Mouse (Mus musculus) forebrain, postnatal 0 days (tissue): ENCODE results near the gene Pck2. TPM values are rescaled to one million over a fixed set of nuclear protein-coding genes. Genes with fewer than 3 reads are reported as not detected.

Experiments used
- ATAC-seq: fragments of 200-750 bp; cut with Nextera tagmentation; 2 replicates; pipeline ENCODE4 v1.8.0; 2017; ENCODE audit warnings: mild to moderate bottlenecking, moderate library complexity
- DNase-seq: peaks from one replicate; pipeline ENCODE4 v3.0.0-alpha.2; 2015
- H3K27ac ChIP-seq: fragments of 300-500 bp; sonication (generic); 2 replicates; pipeline ENCODE4 v1.5.1; 2014; ENCODE audit warnings: low read depth, mild to moderate bottlenecking, antibody characterized with exemption, low read length, moderate library complexity, mixed read lengths
- H3K27me3 ChIP-seq: fragments of 300-500 bp; sonication (generic); 2 replicates; pipeline ENCODE4 v1.6.1; 2014; ENCODE audit warnings: mild to moderate bottlenecking, low read length, mixed read lengths; ENCODE audit not compliant: insufficient read depth
- H3K36me3 ChIP-seq: fragments of 300-500 bp; sonication (generic); 2 replicates; pipeline ENCODE4 v1.6.1; 2014; ENCODE audit warnings: mild to moderate bottlenecking, moderate library complexity; ENCODE audit not compliant: insufficient read depth
- H3K4me1 ChIP-seq: fragments of 300-500 bp; sonication (generic); 2 replicates; pipeline ENCODE4 v1.6.1; 2014; ENCODE audit warnings: antibody characterized with exemption; ENCODE audit not compliant: insufficient read depth
- H3K4me2 ChIP-seq: fragments of 300-500 bp; sonication (generic); 2 replicates; pipeline ENCODE4 v1.6.1; 2014; ENCODE audit warnings: low read depth, mild to moderate bottlenecking, moderate library complexity
- H3K4me3 ChIP-seq: fragments of 300-500 bp; sonication (generic); 2 replicates; pipeline ENCODE4 v1.5.1; 2014; ENCODE audit warnings: low read depth, low read length, mixed read lengths
- H3K9ac ChIP-seq: fragments of 300-500 bp; sonication (generic); 2 replicates; pipeline ENCODE4 v1.6.1; 2014; ENCODE audit warnings: mild to moderate bottlenecking
- H3K9me3 ChIP-seq: fragments of 300-500 bp; sonication (generic); 2 replicates; pipeline ENCODE4 v1.6.1; 2016; ENCODE audit warnings: low read length
- CTCF ChIP-seq: sonication (generic); IDR thresholded peaks from 2 replicates; pipeline ENCODE4 v1.5.1; 2016; ENCODE audit warnings: antibody characterized with exemption, control low read depth, low read depth
- WGBS: fragments of 180-500 bp; shearing (Covaris S2); extraction: QIAGEN DNeasy Blood & Tissue Kit; methylation state at CpG from one replicate; pipeline ENCODE4 v1.1.7; 2014; 5-methylcytosine and 5-hydroxymethylcytosine counted together
- polyA plus RNA-seq: library from polyadenylated mRNA; unstranded; fragments of >200 nt; fragmentation: Nextera tagmentation; extraction: Ambion mirVana; gene quantifications from 2 replicates; pipeline ENCODE4 v1.2.1, GENCODE M21; 2015
- total RNA-seq: library from RNA; depleted of rRNA; stranded (reverse); fragments of >200 nt; gene quantifications from 2 replicates; pipeline ENCODE4 v1.2.3, GENCODE M21; 2014

Pck2 gene
- total and polyA plus RNA-seq, 2 experiments from 2014 or later, result 12.5 to 23.6 TPM

DNA sequence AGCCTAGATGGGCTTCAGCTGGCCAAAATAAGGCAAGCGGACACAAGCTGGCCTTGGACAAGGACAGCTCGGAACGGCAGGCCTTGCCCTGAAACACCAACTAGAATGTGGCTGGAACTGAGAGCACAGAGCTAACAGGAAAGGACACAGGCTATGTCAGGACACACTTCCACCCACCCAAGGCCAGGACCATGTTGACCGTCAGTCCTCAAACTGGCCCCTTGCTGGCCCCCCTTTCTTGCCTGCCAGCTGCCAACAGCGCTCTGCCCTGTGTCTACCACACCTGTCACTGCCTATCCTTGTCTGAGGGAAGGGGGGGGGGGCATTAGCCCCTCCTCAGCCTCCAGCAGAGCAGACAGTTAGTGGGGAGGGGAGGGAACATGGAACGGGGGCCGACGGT lies 35.2 kb downstream of the Pck2 start, which contains the start of gene Fitm1:
Fitm1 (plus strand) TSS at position 316 of the 400 bp plus-strand sequence.
- 81% methylated on average over 8 of the region's 8 CpGs for WGBS
- no peak within 1 kb of the TSS for H3K4me2 ChIP-seq
- H3K4me3 ChIP-seq, result no peak within 1 kb of the TSS
- TF ChIP-seq CTCF, result no peak
- peaks cover 6% of the 10 kb centered on the region; the same call in 1 of the 2 replicates for H3K36me3 ChIP-seq
- H3K9ac ChIP-seq, result no peak within 1 kb of the TSS
- H3K27me3 ChIP-seq, result no peaks in the 10 kb centered on the region
- no peak within 1 kb of the TSS for H3K27ac ChIP-seq
- H3K9me3 ChIP-seq, result no peaks in the 10 kb centered on the region
- ATAC-seq (no peak), DNase-seq (no peak)
- no peaks in the 10 kb centered on the region; the same call in 1 of the 2 replicates for H3K4me1 ChIP-seq

- WGBS, result 81% methylated on average over 13 of the region's 13 CpGs
- no peak for TF ChIP-seq CTCF
- ATAC-seq, result no peak
Measured at GRCm38 (mm10) chr14:55575711-55576110, 35.6 kb downstream of the Pck2 start.

DNA sequence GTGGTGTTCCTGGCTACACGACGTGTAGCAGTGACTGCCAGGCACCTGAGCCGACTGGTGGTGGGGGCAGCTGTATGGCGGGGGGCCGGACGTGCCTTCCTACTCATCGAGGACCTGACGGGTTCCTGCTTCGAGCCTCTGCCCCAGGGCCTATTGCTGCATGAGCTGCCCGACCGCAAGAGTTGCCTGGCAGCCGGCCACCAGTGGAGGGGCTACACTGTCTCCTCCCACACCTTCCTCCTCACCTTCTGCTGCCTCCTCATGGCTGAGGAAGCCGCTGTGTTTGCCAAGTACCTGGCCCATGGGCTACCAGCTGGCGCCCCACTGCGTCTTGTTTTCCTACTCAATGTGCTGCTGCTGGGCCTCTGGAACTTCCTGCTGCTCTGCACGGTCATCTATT lies 36.3 kb downstream of the Pck2 start:
- Histone ChIP-seq H3K9me3 (no peaks in the 10 kb centered on the region), H3K27me3 (no peaks in the 10 kb centered on the region), H3K4me1 (no peaks in the 10 kb centered on the region; the same call in 1 of the 2 replicates), H3K4me3 (no peak overlapping the region), H3K27ac (no peak overlapping the region), H3K36me3 (peaks cover 14% of the 10 kb centered on the region), H3K9ac (no peak overlapping the region), H3K4me2 (no peak overlapping the region)
- no peak for TF ChIP-seq CTCF
- ATAC-seq (no peak), DNase-seq (no peak)
- WGBS, result 80% methylated on average over 16 of the region's 16 CpGs

More at GRCm38 (mm10) chr14:55575711-55576110, 35.6 kb downstream of the Pck2 start:
- no peak overlapping the region for H3K4me2 ChIP-seq
- H3K4me3 ChIP-seq, result no peak overlapping the region
- no peak overlapping the region for H3K27ac ChIP-seq
- H3K4me1 ChIP-seq, result no peaks in the 10 kb centered on the region; the same call in 1 of the 2 replicates
- DNase-seq, result no peak
- H3K9ac ChIP-seq, result no peak overlapping the region
- peaks cover 10% of the 10 kb centered on the region; the same call in 1 of the 2 replicates for H3K36me3 ChIP-seq
- no peaks in the 10 kb centered on the region for H3K9me3 ChIP-seq
- no peaks in the 10 kb centered on the region for H3K27me3 ChIP-seq

DNA sequence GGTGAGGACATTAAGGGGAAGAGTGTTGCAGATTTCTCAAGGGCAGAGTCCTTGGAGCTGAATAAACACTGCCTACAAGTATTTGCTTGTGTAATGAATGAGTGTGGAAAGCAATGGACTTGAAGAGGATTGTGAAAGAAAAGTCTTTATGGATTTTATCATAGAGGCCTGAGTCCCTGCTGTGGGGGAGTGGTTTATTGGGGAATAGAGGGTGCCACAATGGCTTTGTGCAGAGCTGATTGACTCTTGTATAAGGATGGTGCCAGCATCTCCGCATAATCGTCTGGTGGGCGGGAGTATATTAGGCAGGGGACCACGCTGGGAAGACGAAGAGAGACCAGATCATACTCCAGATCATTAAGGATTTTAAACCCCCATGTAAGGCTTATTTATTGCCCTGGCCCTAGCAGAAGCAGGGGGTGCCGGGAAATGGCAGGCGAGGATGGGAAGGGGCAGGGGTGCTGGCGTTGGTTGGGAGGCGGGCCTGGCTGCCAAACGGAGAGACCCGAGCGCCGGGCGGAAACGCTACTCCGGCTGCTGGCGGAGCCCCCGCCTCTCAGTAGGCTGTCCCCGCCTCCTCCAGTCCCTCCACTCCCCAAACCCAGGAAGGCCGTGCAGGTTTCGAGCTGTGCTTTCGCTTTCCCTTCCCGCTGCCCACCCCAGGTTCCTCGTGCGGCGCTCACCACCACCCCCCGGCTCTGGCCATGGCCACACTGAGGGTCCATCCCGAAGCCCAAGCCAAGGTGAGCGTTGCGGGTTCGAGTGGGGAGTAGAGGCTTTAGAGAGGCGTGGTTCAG lies 38.0 kb downstream of the Pck2 start, which contains the start of gene Psme1:
Psme1 (plus strand) TSS at position 253 of the 797 bp plus-strand sequence.
- WGBS, result under 1% methylated on average over 32 of the region's 32 CpGs
- Histone ChIP-seq H3K27me3 (no peaks in the 10 kb centered on the region), H3K9me3 (no peaks in the 10 kb centered on the region), H3K27ac (peak within 1 kb of the TSS; percentile 82), H3K9ac (peak within 1 kb of the TSS; percentile 76), H3K36me3 (peaks cover 19% of the 10 kb centered on the region), H3K4me3 (peak within 1 kb of the TSS; percentile 54), H3K4me2 (peak within 1 kb of the TSS; percentile 73), H3K4me1 (no peaks in the 10 kb centered on the region; the same call in 1 of the 2 replicates)
- DNase-seq (peak; percentile 89), ATAC-seq (peak; percentile 96)
- TF ChIP-seq CTCF, result no peak

DNA sequence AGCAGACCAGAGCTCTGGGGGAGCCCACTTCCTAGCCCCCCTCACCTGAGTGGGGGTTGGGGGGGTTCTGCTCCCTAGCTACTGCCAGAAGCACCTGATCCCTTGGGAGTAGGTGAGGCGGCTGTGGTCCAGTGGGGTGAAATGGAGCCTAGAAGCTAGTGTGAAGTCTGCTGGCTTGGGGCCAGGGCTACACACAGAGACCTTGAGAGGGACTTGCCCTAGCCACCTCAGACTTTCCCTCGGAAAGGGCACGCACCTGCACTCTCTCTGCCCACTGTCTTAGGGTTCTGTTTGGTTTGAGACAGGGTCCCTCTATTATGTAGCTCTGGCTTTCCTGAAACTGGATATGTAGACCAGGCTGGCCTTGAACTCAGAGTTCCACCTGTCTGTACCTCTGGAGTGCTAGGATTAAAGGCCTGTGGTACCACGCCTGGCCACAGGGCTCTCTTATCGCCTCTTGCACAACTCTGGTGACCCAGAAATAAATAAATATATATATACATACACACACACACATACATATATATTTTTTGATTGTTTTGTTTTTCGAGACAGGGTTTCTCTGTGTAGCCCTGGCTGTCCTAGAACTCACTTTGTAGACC lies 38.7 kb downstream of the Pck2 start:
- H3K27me3 ChIP-seq, result no peaks in the 10 kb centered on the region
- no peak for TF ChIP-seq CTCF
- peak overlapping the region; percentile 76 for H3K9ac ChIP-seq
- H3K4me3 ChIP-seq, result peak overlapping the region; percentile 54
- peak overlapping the region; percentile 73 for H3K4me2 ChIP-seq
- DNase-seq (no peak), ATAC-seq (no peak; the same call in 1 of the 2 replicates)
- peaks cover 19% of the 10 kb centered on the region for H3K36me3 ChIP-seq
- no peaks in the 10 kb centered on the region for H3K9me3 ChIP-seq
- no peaks in the 10 kb centered on the region; the same call in 1 of the 2 replicates for H3K4me1 ChIP-seq
- WGBS, result 31% methylated on average over 6 of the region's 6 CpGs
- H3K27ac ChIP-seq, result peak overlapping the region; percentile 82

GRCm38 (mm10) chr14:55579511-55580496 lies 39.7 kb downstream of the Pck2 start:
- no peak for DNase-seq
- no peak overlapping the region for H3K4me2 ChIP-seq
- H3K36me3 ChIP-seq, result peaks cover 19% of the 10 kb centered on the region
- no peaks in the 10 kb centered on the region for H3K27me3 ChIP-seq
- TF ChIP-seq CTCF, result no peak
- H3K4me3 ChIP-seq, result no peak overlapping the region
- WGBS, result 87% methylated on average over 23 of the region's 23 CpGs
- no peak overlapping the region for H3K9ac ChIP-seq
- no peak overlapping the region for H3K27ac ChIP-seq
- ATAC-seq, result no peak
- no peaks in the 10 kb centered on the region for H3K9me3 ChIP-seq
- no peaks in the 10 kb centered on the region; the same call in 1 of the 2 replicates for H3K4me1 ChIP-seq
